In genomic region chr9:88858566-88859492, GRCm38 (mm10) we compare ENCODE assay signal across 8 mouse cellular contexts. TPM values are rescaled to one million over a fixed set of nuclear protein-coding genes. Genes with fewer than 3 reads are reported as not detected.
DNase-seq lines count a peak whose midpoint lies in the region; ATAC-seq and TF ChIP-seq lines count a peak whose summit lies in the region.
"Not testable (repeated sequence)": the region's sequence is repeated elsewhere in the genome, so short reads cannot be mapped to it uniquely, and the experiment has no call there.

No protein-coding gene starts in this region.

- not testable (repeated sequence) for H3K27ac ChIP-seq in ES-E14 (ENCODE audit: insufficient read depth, low read depth, low read length, poor library complexity, severe bottlenecking); forebrain, embryonic 14.5 days (ENCODE audit: low read depth, low read length); liver, embryonic 16.5 days (ENCODE audit: low read length); neural tube, embryonic 12.5 days; stomach, postnatal 0 days (replicated peaks)

- peak; percentile 99 for ATAC-seq in forebrain, embryonic 14.5 days
- peak; percentile 96 for ATAC-seq in liver, embryonic 16.5 days (ENCODE audit: low read depth)
- ATAC-seq in neural tube, embryonic 12.5 days (ENCODE audit: low FRiP score, low read depth) = peak; percentile 99
- ATAC-seq in stomach, postnatal 0 days (ENCODE audit: low FRiP score, low TSS enrichment) = peak; percentile 100

- H3K4me2 ChIP-seq in forebrain, embryonic 14.5 days (ENCODE audit: low read length) = peak overlapping the region; percentile 55
- peak overlapping the region; percentile 71 for H3K4me2 ChIP-seq in liver, embryonic 16.5 days (ENCODE audit: low read depth, low read length)
- H3K4me2 ChIP-seq in neural tube, embryonic 12.5 days (replicated peaks) = peak overlapping the region; percentile 67
- H3K4me2 ChIP-seq in stomach, postnatal 0 days (replicated peaks; ENCODE audit: low read depth) = peak overlapping the region; percentile 53

- WGBS in forebrain, embryonic 14.5 days = 3% methylated on average over 48 of the region's 52 CpGs
- under 1% methylated on average over 52 of the region's 52 CpGs for WGBS in large intestine, adult 2 months
- WGBS in liver, embryonic 16.5 days (ENCODE audit: insufficient replicate concordance) = 3% methylated on average over 52 of the region's 52 CpGs
- 2% methylated on average over 52 of the region's 52 CpGs for WGBS in neural tube, embryonic 12.5 days
- WGBS in stomach, postnatal 0 days = 1% methylated on average over 50 of the region's 52 CpGs

- H3K4me1 ChIP-seq in ES-E14 (ENCODE audit: control insufficient read depth in 2 of 2, insufficient read depth in 2 of 2, low read length in 2 of 2, poor library complexity in 1 of 2); forebrain, embryonic 14.5 days (ENCODE audit: control insufficient read depth, insufficient read depth, low read length); liver, embryonic 16.5 days (ENCODE audit: control insufficient read depth, low read depth, low read length); neural tube, embryonic 12.5 days; stomach, postnatal 0 days (replicated peaks; ENCODE audit: control insufficient read depth, insufficient read depth): not testable (repeated sequence)

- H3K36me3 ChIP-seq in ES-E14 (ENCODE audit: control insufficient read depth, insufficient read depth, low read length, poor library complexity, severe bottlenecking); forebrain, embryonic 14.5 days (ENCODE audit: control insufficient read depth, insufficient read depth, low read length); liver, embryonic 16.5 days (ENCODE audit: control insufficient read depth, insufficient read depth); neural tube, embryonic 12.5 days; stomach, postnatal 0 days (ENCODE audit: control insufficient read depth, insufficient read depth, low read length): not testable (repeated sequence)

- DNase-seq in ES-E14 (ENCODE audit: low read depth, low spot score) = peak; percentile 84
- DNase-seq in cerebellum, adult 11 months = peak; percentile 70
- DNase-seq in forebrain, embryonic 14.5 days (ENCODE audit: low spot score) = peak; percentile 94
- peak; percentile 86 to 87 for DNase-seq in heart, postnatal 14 days
- peak; percentile 38 for DNase-seq in large intestine, adult 2 months (ENCODE audit: low read depth, low spot score)
- DNase-seq in stomach, postnatal 0 days (ENCODE audit: low spot score) = peak; percentile 93

- H3K27me3 ChIP-seq in forebrain, embryonic 14.5 days (replicated peaks; ENCODE audit: control insufficient read depth, insufficient read depth, low read length); liver, embryonic 16.5 days (ENCODE audit: control insufficient read depth, insufficient read depth, low read depth, low read length); neural tube, embryonic 12.5 days (replicated peaks); stomach, postnatal 0 days (ENCODE audit: control insufficient read depth, insufficient read depth, low read length): not testable (repeated sequence)

- TF ChIP-seq CTCF in stomach, postnatal 0 days (IDR thresholded peaks at IDR 0.05; ENCODE audit: low read depth) = not testable (repeated sequence)

- not testable (repeated sequence) for TF ChIP-seq EP300 in stomach, postnatal 0 days (optimal IDR thresholded peaks at IDR 0.05)

- not testable (repeated sequence) for H3K9me3 ChIP-seq in ES-E14 (ENCODE audit: control insufficient read depth, insufficient read depth, low read depth, low read length); forebrain, embryonic 14.5 days (replicated peaks; ENCODE audit: control insufficient read depth, low read length); liver, embryonic 16.5 days (replicated peaks; ENCODE audit: control insufficient read depth, low read length); neural tube, embryonic 12.5 days; stomach, postnatal 0 days (ENCODE audit: control insufficient read depth, low read length)

- H3K4me3 ChIP-seq in ES-E14 (ENCODE audit: insufficient read depth in 1 of 2, low read depth in 1 of 2, low read length in 2 of 2, poor library complexity in 1 of 2, severe bottlenecking in 1 of 2) = peak overlapping the region; percentile 58 to 78
- peak overlapping the region; percentile 29 for H3K4me3 ChIP-seq in forebrain, embryonic 14.5 days (ENCODE audit: low read depth, low read length)
- H3K4me3 ChIP-seq in liver, embryonic 16.5 days (ENCODE audit: low read depth, low read length) = peak overlapping the region; percentile 51
- H3K4me3 ChIP-seq in neural tube, embryonic 12.5 days = peak overlapping the region; percentile 37
- H3K4me3 ChIP-seq in stomach, postnatal 0 days (ENCODE audit: low read depth, low read length) = peak overlapping the region; percentile 38

- in situ Hi-C loops in ES-E14 (cut with MboI; ENCODE audit: low sequenced_read_pairs in 2 of 2, unreplicated experiment in 2 of 2) = not testable (repeated sequence)

- intact Hi-C loops in heart, postnatal 14 days (cut with DNase I) = not testable (repeated sequence)

- H3K9ac ChIP-seq in ES-E14 (ENCODE audit: insufficient read depth, low read depth, low read length, poor library complexity, severe bottlenecking) = peak overlapping the region; percentile 62
- H3K9ac ChIP-seq in forebrain, embryonic 14.5 days (ENCODE audit: low read length) = peak overlapping the region; percentile 41
- peak overlapping the region; percentile 37; the same call in 1 of the 2 replicates for H3K9ac ChIP-seq in liver, embryonic 16.5 days (ENCODE audit: low read depth, low read length)
- H3K9ac ChIP-seq in neural tube, embryonic 12.5 days = not testable (repeated sequence)
- peak overlapping the region; percentile 57; the same call in 1 of the 2 replicates for H3K9ac ChIP-seq in stomach, postnatal 0 days (ENCODE audit: low read length)

TF ChIP-seq in ES-E14, 5 proteins besides CTCF, POLR2A, EP300 and RAD21:
- 0 out of 2 replicates have a peak, but pooled peaks have one; percentile 10 for TF ChIP-seq HCFC1 (IDR thresholded peaks at IDR 0.05; ENCODE audit: borderline replicate concordance, insufficient read depth, low read length)
TF ChIP-seq in ES-E14: peak in this region for 1; not testable (repeated sequence) for 4.

RNA-seq across cellular contexts. Expression of gene Trim43c, which starts 19.9 kb away (rescaled TPM):
- 0.36 TPM in 1 of 2 replicates, not detected in the other for total RNA-seq in ES-E14 (2012; rRNA removed)
- not detected in 2 replicates for polyA plus RNA-seq in forebrain, embryonic 14.5 days (2014; fragmentation: Nextera tagmentation; extraction: Ambion mirVana)
- under 1 TPM in 1 of 2 experiments, not detected in 1; 0.12 TPM for total RNA-seq in heart, postnatal 14 days (2021)
- not detected in 2 replicates for polyA plus RNA-seq in large intestine, adult 2 months (2012; rRNA removed)
- polyA plus RNA-seq in liver, embryonic 16.5 days (2015; fragmentation: Nextera tagmentation; extraction: Ambion mirVana) = not detected in 2 replicates
- polyA plus RNA-seq in neural tube, embryonic 12.5 days (2016; fragmentation: Nextera tagmentation; extraction: Ambion mirVana) = 0.19 TPM in 1 of 2 replicates, not detected in the other
- polyA plus RNA-seq in stomach, postnatal 0 days (2015; fragmentation: Nextera tagmentation; extraction: Ambion mirVana) = not detected in 2 replicates

Comparison
In these comparisons a context has a peak if more than half of its experiments do, and no peak if none do; other contexts are left out.
1. DNase-seq: peak in every context shown above with its lines; median percentile 94 in forebrain, embryonic 14.5 days; 93 in stomach, postnatal 0 days; 86 in heart, postnatal 14 days; 84 in ES-E14; 70 in cerebellum, adult 11 months; 38 in large intestine, adult 2 months.